Mouse (Mus musculus): ENCODE results near the gene Rab1b.

GRCm38 (mm10) chr19:5095887-5096474 lies 10.9 kb downstream of the Rab1b start:
- TF ChIP-seq POLR2A (IDR thresholded peaks at IDR 0.05; ENCODE audit: insufficient read length, low read depth) (no peak), MYOD1 (IDR thresholded peaks at IDR 0.05; ENCODE audit: control insufficient read depth in 1 of 3, insufficient read length in 2 of 3, low read depth in 2 of 3) (peak in 1 of 3 experiments; percentile 44), SRF (IDR thresholded peaks at IDR 0.05; ENCODE audit: control insufficient read depth, insufficient read length, low read depth) (no peak), MAX (IDR thresholded peaks at IDR 0.05; ENCODE audit: low read depth) (no peak)
